Mouse (Mus musculus) hindbrain, embryonic 15.5 days (tissue): Measurements from ENCODE around the gene Gm17949. TPM values are rescaled to one million over a fixed set of nuclear protein-coding genes. Genes with fewer than 3 reads are reported as not detected.
"Not testable (repeated sequence)": the region's sequence is repeated elsewhere in the genome, so short reads cannot be mapped to it uniquely, and the experiment has no call there.

Experiments used
- ATAC-seq: fragments of 200-750 bp; cut with Nextera tagmentation; 2 replicates; pipeline ENCODE4 v1.8.0; 2017; ENCODE audit warnings: low read depth, moderate number of reproducible peaks, moderate TSS enrichment; ENCODE audit not compliant: low FRiP score
- H3K27ac ChIP-seq: fragments of 300-500 bp; sonication (generic); replicated peaks from 2 replicates; pipeline ENCODE4 v1.5.1; 2015; ENCODE audit warnings: mild to moderate bottlenecking, inconsistent platforms
- H3K27me3 ChIP-seq: fragments of 300-500 bp; sonication (generic); 2 replicates; pipeline ENCODE4 v1.6.1; 2015; ENCODE audit warnings: control low read depth, inconsistent platforms
- H3K36me3 ChIP-seq: fragments of 300-500 bp; sonication (generic); 2 replicates; pipeline ENCODE4 v1.6.1; 2015; ENCODE audit warnings: control low read depth, inconsistent platforms
- H3K4me1 ChIP-seq: fragments of 300-500 bp; sonication (generic); replicated peaks from 2 replicates; pipeline ENCODE4 v1.6.1; 2015; ENCODE audit warnings: control low read depth, inconsistent platforms
- H3K4me2 ChIP-seq: fragments of 300-500 bp; sonication (generic); 2 replicates; pipeline ENCODE4 v1.6.1; 2015; ENCODE audit warnings: moderate library complexity, mild to moderate bottlenecking, inconsistent platforms
- H3K4me3 ChIP-seq: fragments of 300-500 bp; sonication (generic); 2 replicates; pipeline ENCODE4 v1.5.1; 2015; ENCODE audit warnings: mild to moderate bottlenecking, inconsistent platforms
- H3K9ac ChIP-seq: fragments of 300-500 bp; sonication (generic); 2 replicates; pipeline ENCODE4 v1.6.1; 2015; ENCODE audit warnings: inconsistent platforms
- H3K9me3 ChIP-seq: fragments of 300-500 bp; sonication (generic); 2 replicates; pipeline ENCODE4 v1.6.1; 2016; ENCODE audit warnings: control low read depth, inconsistent platforms
- WGBS: fragments of 180-500 bp; shearing (Covaris S2); methylation state at CpG from one replicate; pipeline ENCODE4 v1.1.7; 2015; 5-methylcytosine and 5-hydroxymethylcytosine counted together
- polyA plus RNA-seq: library from polyadenylated mRNA; unstranded; fragments of >200 nt; fragmentation: Nextera tagmentation; extraction: Ambion mirVana; gene quantifications from 2 replicates; pipeline ENCODE4 v1.2.1, GENCODE M21; 2015

Gm17949 gene
- polyA plus RNA-seq, 1 experiment from 2014 or later: 0.54 TPM

GRCm38 (mm10) chr17:57030931-57031660 lies 19.8 kb downstream of the Gm17949 start, which contains the start of gene Khsrp:
TSS of gene Khsrp (minus strand) at chr17:57031522.
- no peaks in the 10 kb centered on the region for H3K27me3 ChIP-seq
- H3K4me3 ChIP-seq: peak within 1 kb of the TSS; percentile 85
- H3K9ac ChIP-seq: peak within 1 kb of the TSS; percentile 97
- WGBS: 0% methylated on average over 82 of the region's 99 CpGs
- H3K4me2 ChIP-seq: peak within 1 kb of the TSS; percentile 75
- H3K4me1 ChIP-seq: peaks cover 29% of the 10 kb centered on the region
- H3K9me3 ChIP-seq: no peaks in the 10 kb centered on the region
- ATAC-seq: no peak
- H3K27ac ChIP-seq: peak within 1 kb of the TSS; percentile 96
- H3K36me3 ChIP-seq: peaks cover 22% of the 10 kb centered on the region

- WGBS: under 1% methylated on average over 38 of the region's 38 CpGs
- peak overlapping the region; percentile 86 for H3K27ac ChIP-seq
- H3K9me3 ChIP-seq: no peaks in the 10 kb centered on the region
- H3K9ac ChIP-seq: peak overlapping the region; percentile 22; the same call in 1 of the 2 replicates
- H3K36me3 ChIP-seq: peaks cover 14% of the 10 kb centered on the region
- H3K4me1 ChIP-seq: peaks cover 29% of the 10 kb centered on the region
- ATAC-seq: peak; percentile 99
- H3K4me3 ChIP-seq: peak overlapping the region; percentile 85
- peak overlapping the region; percentile 65 for H3K4me2 ChIP-seq
- no peaks in the 10 kb centered on the region for H3K27me3 ChIP-seq
These were observed 20.6 kb downstream of the Gm17949 start for GRCm38 (mm10) chr17:57031661-57032420.

- Histone ChIP-seq H3K4me1 (peaks cover 29% of the 10 kb centered on the region), H3K4me3 (no peak overlapping the region; the same call in 1 of the 2 replicates), H3K36me3 (peaks cover 4% of the 10 kb centered on the region), H3K4me2 (peak overlapping the region; percentile 65; the same call in 1 of the 2 replicates), H3K27me3 (no peaks in the 10 kb centered on the region), H3K27ac (0 out of 2 replicates have a peak overlapping the region, but pooled peaks have one; percentile 86), H3K9me3 (no peaks in the 10 kb centered on the region), H3K9ac (no peak overlapping the region)
- WGBS: 90% methylated on average over 4 of the region's 4 CpGs
- ATAC-seq: no peak
These were observed 21.6 kb downstream of the Gm17949 start for GRCm38 (mm10) chr17:57032854-57033253.

- no peaks in the 10 kb centered on the region for H3K27me3 ChIP-seq
- WGBS: 47% methylated on average over 8 of the region's 8 CpGs
- H3K9me3 ChIP-seq: no peaks in the 10 kb centered on the region
- H3K4me1 ChIP-seq: no peaks in the 10 kb centered on the region
- H3K27ac ChIP-seq: no peak overlapping the region
- ATAC-seq: no peak
- no peak overlapping the region for H3K4me3 ChIP-seq
- no peak overlapping the region for H3K9ac ChIP-seq
- no peaks in the 10 kb centered on the region for H3K36me3 ChIP-seq
- H3K4me2 ChIP-seq: no peak overlapping the region
These were observed 27.7 kb downstream of the Gm17949 start for GRCm38 (mm10) chr17:57038978-57039377.

GRCm38 (mm10) chr17:57041554-57041953 lies 30.3 kb downstream of the Gm17949 start, which contains the start of gene Slc25a41:
TSS of gene Slc25a41 (minus strand) at chr17:57041654.
- ATAC-seq: no peak
- Histone ChIP-seq H3K9ac (no peak within 1 kb of the TSS), H3K4me3 (no peak within 1 kb of the TSS), H3K27ac (no peak within 1 kb of the TSS), H3K4me2 (no peak within 1 kb of the TSS), H3K4me1 (no peaks in the 10 kb centered on the region), H3K27me3 (no peaks in the 10 kb centered on the region), H3K36me3 (peaks cover 17% of the 10 kb centered on the region; the same call in 1 of the 2 replicates), H3K9me3 (no peaks in the 10 kb centered on the region)
- WGBS: 76% methylated on average over 8 of the region's 8 CpGs

- no peak for ATAC-seq
- H3K36me3 ChIP-seq: peaks cover 48% of the 10 kb centered on the region
- no peak overlapping the region for H3K4me2 ChIP-seq
- H3K27ac ChIP-seq: no peak overlapping the region
- no peak overlapping the region for H3K4me3 ChIP-seq
- H3K9me3 ChIP-seq: no peaks in the 10 kb centered on the region
- H3K4me1 ChIP-seq: no peaks in the 10 kb centered on the region
- no peak overlapping the region for H3K9ac ChIP-seq
- no peaks in the 10 kb centered on the region for H3K27me3 ChIP-seq
- 50% methylated on average over 5 of the region's 5 CpGs for WGBS
These were observed 36.1 kb downstream of the Gm17949 start for GRCm38 (mm10) chr17:57047406-57047805.

- H3K4me3 ChIP-seq: no peak overlapping the region
- H3K9me3 ChIP-seq: no peaks in the 10 kb centered on the region
- no peaks in the 10 kb centered on the region for H3K4me1 ChIP-seq
- H3K27me3 ChIP-seq: no peaks in the 10 kb centered on the region
- H3K36me3 ChIP-seq: peaks cover 61% of the 10 kb centered on the region
- H3K4me2 ChIP-seq: no peak overlapping the region
- no peak overlapping the region for H3K27ac ChIP-seq
- no peak for ATAC-seq
- no peak overlapping the region for H3K9ac ChIP-seq
- 95% methylated on average over 3 of the region's 3 CpGs for WGBS
These were observed 37.5 kb downstream of the Gm17949 start for GRCm38 (mm10) chr17:57048816-57049215.

- H3K4me2 ChIP-seq, H3K9ac ChIP-seq, H3K4me1 ChIP-seq, H3K27me3 ChIP-seq, H3K4me3 ChIP-seq, ATAC-seq, H3K9me3 ChIP-seq, H3K27ac ChIP-seq: not testable (repeated sequence)
- peaks cover 53% of the 10 kb centered on the region for H3K36me3 ChIP-seq
- 88% methylated on average over 4 of the region's 4 CpGs for WGBS
These were observed 40.4 kb downstream of the Gm17949 start for GRCm38 (mm10) chr17:57051679-57052078.

- 92% methylated on average over 3 of the region's 3 CpGs for WGBS
- Histone ChIP-seq H3K27me3 (no peaks in the 10 kb centered on the region), H3K4me2 (no peak overlapping the region), H3K9ac (no peak overlapping the region), H3K4me1 (peaks cover 20% of the 10 kb centered on the region), H3K9me3 (no peaks in the 10 kb centered on the region), H3K4me3 (no peak overlapping the region), H3K27ac (no peak overlapping the region), H3K36me3 (peaks cover 33% of the 10 kb centered on the region)
- no peak for ATAC-seq
These were observed 45.0 kb downstream of the Gm17949 start for GRCm38 (mm10) chr17:57056246-57056645.

GRCm38 (mm10) chr17:57058891-57059485 lies 47.7 kb downstream of the Gm17949 start, which contains the start of gene Crb3:
TSS of gene Crb3 (plus strand) at chr17:57059105.
- peak within 1 kb of the TSS; percentile 86 for H3K9ac ChIP-seq
- 0% methylated on average over 17 of the region's 22 CpGs for WGBS
- peaks cover 8% of the 10 kb centered on the region for H3K36me3 ChIP-seq
- H3K4me3 ChIP-seq: peak within 1 kb of the TSS; percentile 94
- peaks cover 21% of the 10 kb centered on the region for H3K27me3 ChIP-seq
- peak within 1 kb of the TSS; percentile 72 for H3K4me2 ChIP-seq
- ATAC-seq: peak; percentile 9
- H3K4me1 ChIP-seq: peaks cover 32% of the 10 kb centered on the region
- peak within 1 kb of the TSS; percentile 91 for H3K27ac ChIP-seq
- no peaks in the 10 kb centered on the region for H3K9me3 ChIP-seq

GRCm38 (mm10) chr17:57059486-57059977 lies 48.3 kb downstream of the Gm17949 start, which contains the start of gene Slc25a23:
TSS of gene Slc25a23 (minus strand) at chr17:57059863.
- peak within 1 kb of the TSS; percentile 72 for H3K4me2 ChIP-seq
- H3K27ac ChIP-seq: peak within 1 kb of the TSS; percentile 91
- peak; percentile 77 for ATAC-seq
- peak within 1 kb of the TSS; percentile 86 for H3K9ac ChIP-seq
- H3K4me1 ChIP-seq: peaks cover 32% of the 10 kb centered on the region
- under 1% methylated on average over 32 of the region's 45 CpGs for WGBS
- peak within 1 kb of the TSS; percentile 94 for H3K4me3 ChIP-seq
- H3K27me3 ChIP-seq: peaks cover 25% of the 10 kb centered on the region
- H3K36me3 ChIP-seq: peaks cover 8% of the 10 kb centered on the region
- H3K9me3 ChIP-seq: no peaks in the 10 kb centered on the region
